Mouse (Mus musculus) stomach, embryonic 14.5 days (tissue): ENCODE results near the gene Ugt1a9. TPM values are rescaled to one million over a fixed set of nuclear protein-coding genes. Genes with fewer than 3 reads are reported as not detected.
"Not testable (repeated sequence)": the region's sequence is repeated elsewhere in the genome, so short reads cannot be mapped to it uniquely, and the experiment has no call there.

ENCODE experiments used
- ATAC-seq: fragments of 200-750 bp; cut with Nextera tagmentation; 2 replicates; pipeline ENCODE4 v1.8.0; 2017; ENCODE audit warnings: low read depth, moderate TSS enrichment; ENCODE audit not compliant: insufficient number of reproducible peaks, insufficient read depth, low FRiP score
- H3K27ac ChIP-seq: fragments of 300-500 bp; sonication (generic); 2 replicates; pipeline ENCODE4 v1.5.1; 2014; ENCODE audit warnings: mild to moderate bottlenecking, low read length, moderate library complexity, mixed read lengths
- H3K27me3 ChIP-seq: fragments of 300-500 bp; sonication (generic); 2 replicates; pipeline ENCODE4 v1.6.1; 2014; ENCODE audit warnings: low read length, control low read depth, mixed read lengths; ENCODE audit not compliant: control insufficient read depth, insufficient read depth
- H3K36me3 ChIP-seq: fragments of 300-500 bp; sonication (generic); 2 replicates; pipeline ENCODE4 v1.6.1; 2014; ENCODE audit warnings: mild to moderate bottlenecking, control low read depth, low read length, moderate library complexity, mixed read lengths; ENCODE audit not compliant: control insufficient read depth, insufficient read depth
- H3K4me1 ChIP-seq: fragments of 300-500 bp; sonication (generic); 2 replicates; pipeline ENCODE4 v1.6.1; 2014; ENCODE audit warnings: low read length, control low read depth, mixed read lengths; ENCODE audit not compliant: control insufficient read depth, insufficient read depth
- H3K4me2 ChIP-seq: fragments of 300-500 bp; sonication (generic); replicated peaks from 2 replicates; pipeline ENCODE4 v1.6.1; 2014; ENCODE audit warnings: low read depth, low read length, control low read depth
- H3K4me3 ChIP-seq: fragments of 300-500 bp; sonication (generic); 2 replicates; pipeline ENCODE4 v1.5.1; 2014; ENCODE audit warnings: low read depth, low read length, control low read depth
- H3K9ac ChIP-seq: fragments of 300-500 bp; sonication (generic); replicated peaks from 2 replicates; pipeline ENCODE4 v1.6.1; 2014; ENCODE audit warnings: low read depth, mild to moderate bottlenecking, control low read depth, low read length, moderate library complexity, mixed read lengths
- H3K9me3 ChIP-seq: fragments of 300-500 bp; sonication (generic); 2 replicates; pipeline ENCODE4 v1.6.1; 2016; ENCODE audit warnings: low read depth, low read length, control low read depth; ENCODE audit not compliant: control insufficient read depth
- WGBS: fragments of 180-500 bp; shearing (Covaris S2); extraction: QIAGEN DNeasy Blood & Tissue Kit; methylation state at CpG from one replicate; pipeline ENCODE4 v1.1.7; 2014; 5-methylcytosine and 5-hydroxymethylcytosine counted together
- polyA plus RNA-seq: library from polyadenylated mRNA; unstranded; fragments of >200 nt; fragmentation: Nextera tagmentation; extraction: Ambion mirVana; gene quantifications from 2 replicates; pipeline ENCODE4 v1.2.1, GENCODE M21; 2014

Gene Ugt1a9
- polyA plus RNA-seq, 1 experiment from 2014 or later = 0.46 TPM

DNA sequence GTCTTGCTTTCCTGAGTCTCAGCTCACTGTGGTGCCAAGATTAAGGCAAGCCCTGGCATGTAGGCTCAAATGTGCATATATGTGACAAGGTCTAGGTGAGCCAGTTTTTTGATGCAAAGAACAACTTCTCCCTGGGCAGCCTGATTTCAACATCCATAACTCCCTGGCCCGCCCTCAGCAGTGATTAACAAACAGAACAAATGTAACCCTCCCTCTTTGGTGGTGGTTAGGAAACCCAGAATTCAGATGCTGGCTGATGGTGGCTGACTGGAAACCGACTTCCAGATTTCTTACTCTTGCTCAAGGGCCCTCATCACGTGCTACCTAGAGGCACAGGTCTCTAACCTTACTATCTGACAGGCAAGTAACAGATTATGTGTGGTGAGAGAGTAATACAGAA is 32.4 kb downstream of the Ugt1a9 start, which contains the start of gene Ugt1a6b:
Gene Ugt1a6b, plus strand, starts transcription at position 234 of the 400 bp plus-strand sequence.
- not testable (repeated sequence) for ATAC-seq

DNA sequence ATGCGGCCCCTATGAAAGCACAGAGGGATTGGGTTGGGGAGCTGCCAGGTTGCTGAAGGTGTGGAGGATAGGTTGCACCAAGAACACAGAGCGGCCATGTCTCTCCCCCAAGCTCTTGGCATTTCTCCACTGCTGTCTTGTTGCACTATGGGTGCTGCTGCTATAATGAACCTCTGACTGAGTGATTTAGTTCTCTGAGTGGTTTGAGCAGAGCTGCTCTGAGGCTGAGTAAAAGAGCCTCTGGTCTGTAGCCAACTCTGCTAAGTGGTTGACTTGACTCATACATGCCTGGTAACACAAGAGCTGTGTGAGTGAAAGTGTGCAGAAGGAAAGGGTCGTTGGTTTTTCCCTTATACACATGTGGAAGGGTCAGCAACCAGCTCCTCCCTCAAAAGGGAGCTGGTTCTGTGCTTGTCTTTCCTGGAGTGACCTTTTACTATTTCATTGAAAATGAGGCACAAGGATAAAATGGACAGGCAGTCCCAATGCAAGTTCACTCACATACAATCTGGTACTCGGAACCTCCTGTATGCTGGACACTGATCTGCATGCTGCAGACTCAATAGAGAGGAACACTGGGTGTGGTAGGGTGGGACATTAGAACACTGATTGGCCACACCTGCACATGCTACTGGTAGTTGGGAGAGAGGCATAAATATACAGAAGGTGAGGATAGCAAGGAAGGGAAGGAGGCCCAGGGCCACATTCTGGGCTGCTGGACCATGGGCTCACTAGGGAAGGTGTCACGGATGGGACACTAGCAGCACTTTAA is 33.3 kb downstream of the Ugt1a9 start:
- H3K9ac ChIP-seq, ATAC-seq, H3K27me3 ChIP-seq, H3K9me3 ChIP-seq, H3K4me2 ChIP-seq, H3K27ac ChIP-seq, H3K4me1 ChIP-seq, H3K36me3 ChIP-seq, H3K4me3 ChIP-seq: not testable (repeated sequence)
- 75% methylated on average over 4 of the region's 5 CpGs for WGBS

More for the DNA sequence above, 32.4 kb downstream of the Ugt1a9 start, which contains the start of gene Ugt1a6b:
- H3K4me3 ChIP-seq, H3K36me3 ChIP-seq, H3K9ac ChIP-seq, H3K4me2 ChIP-seq, H3K27ac ChIP-seq, H3K9me3 ChIP-seq, H3K27me3 ChIP-seq, H3K4me1 ChIP-seq: not testable (repeated sequence)
- WGBS = 60% methylated on average over 3 of the region's 3 CpGs

DNA sequence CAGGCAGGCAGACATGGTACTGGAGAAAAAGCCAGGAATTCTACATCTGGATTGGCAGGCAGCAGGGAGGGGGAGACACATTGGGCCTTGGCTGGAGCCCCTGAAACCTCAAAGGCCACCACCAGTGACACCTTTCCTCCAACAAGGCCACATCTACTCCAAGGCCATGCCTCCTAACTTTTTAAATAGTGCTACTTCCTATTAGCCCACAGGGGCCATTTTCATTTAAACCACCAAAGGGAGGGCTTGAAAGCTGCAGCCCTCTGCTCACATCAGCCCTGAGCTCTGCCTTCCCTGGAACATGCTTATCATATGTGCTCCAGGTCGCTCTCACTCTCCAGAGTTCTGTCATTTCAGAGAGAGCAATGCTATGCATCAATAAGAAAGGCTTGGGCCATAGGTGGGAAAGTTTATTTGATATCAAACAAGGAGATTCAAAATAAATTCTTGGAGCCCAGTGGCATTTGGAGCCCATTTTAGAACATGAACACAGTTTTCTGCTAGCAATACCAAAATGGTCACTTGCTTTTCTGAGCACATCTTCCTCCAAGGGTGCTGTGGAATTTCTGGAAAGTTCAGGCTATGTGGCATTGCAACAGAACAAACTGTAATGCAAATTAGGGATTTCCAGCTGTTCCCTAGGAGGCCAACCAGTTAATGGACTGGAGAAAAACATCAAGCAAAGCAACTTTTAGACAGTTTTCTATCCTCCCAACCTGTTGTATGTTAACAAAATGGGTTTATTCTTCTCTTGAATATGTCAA is 34.2 kb downstream of the Ugt1a9 start:
- H3K27ac ChIP-seq = no peak overlapping the region
- H3K27me3 ChIP-seq = no peaks in the 10 kb centered on the region
- no peak for ATAC-seq
- 71% methylated on average over 1 of the region's 1 CpGs for WGBS
- no peaks in the 10 kb centered on the region for H3K36me3 ChIP-seq
- no peak overlapping the region for H3K4me3 ChIP-seq
- H3K4me1 ChIP-seq = no peaks in the 10 kb centered on the region; the same call in 1 of the 2 replicates
- H3K4me2 ChIP-seq = no peak overlapping the region
- H3K9me3 ChIP-seq = no peaks in the 10 kb centered on the region
- no peak overlapping the region for H3K9ac ChIP-seq

DNA sequence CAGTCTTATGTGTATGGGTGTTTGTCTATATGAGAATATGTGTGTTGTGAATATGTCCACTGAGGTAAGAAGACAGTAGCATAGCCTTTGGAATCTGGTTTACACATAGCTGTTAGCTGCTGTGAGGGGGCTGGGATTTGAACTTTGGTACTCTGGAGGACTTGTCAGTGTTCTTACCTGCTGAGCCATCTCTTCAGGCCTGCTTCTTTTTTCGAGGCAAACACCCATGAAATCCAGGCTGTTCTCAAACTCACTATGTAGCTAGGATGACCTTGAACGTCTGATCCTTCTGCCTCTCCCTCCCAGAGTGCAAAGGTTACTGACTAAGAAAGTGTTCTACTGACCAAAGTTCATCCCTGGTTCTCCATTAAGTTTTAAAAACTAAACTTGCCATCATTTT is 35.1 kb downstream of the Ugt1a9 start:
- H3K4me3 ChIP-seq = no peak overlapping the region
- no peak overlapping the region for H3K27ac ChIP-seq
- H3K27me3 ChIP-seq = no peaks in the 10 kb centered on the region
- no peaks in the 10 kb centered on the region for H3K9me3 ChIP-seq
- H3K4me1 ChIP-seq = no peaks in the 10 kb centered on the region; the same call in 1 of the 2 replicates
- no peaks in the 10 kb centered on the region for H3K36me3 ChIP-seq
- H3K9ac ChIP-seq = no peak overlapping the region
- ATAC-seq = no peak
- WGBS = 47% methylated on average over 2 of the region's 2 CpGs
- no peak overlapping the region for H3K4me2 ChIP-seq

DNA sequence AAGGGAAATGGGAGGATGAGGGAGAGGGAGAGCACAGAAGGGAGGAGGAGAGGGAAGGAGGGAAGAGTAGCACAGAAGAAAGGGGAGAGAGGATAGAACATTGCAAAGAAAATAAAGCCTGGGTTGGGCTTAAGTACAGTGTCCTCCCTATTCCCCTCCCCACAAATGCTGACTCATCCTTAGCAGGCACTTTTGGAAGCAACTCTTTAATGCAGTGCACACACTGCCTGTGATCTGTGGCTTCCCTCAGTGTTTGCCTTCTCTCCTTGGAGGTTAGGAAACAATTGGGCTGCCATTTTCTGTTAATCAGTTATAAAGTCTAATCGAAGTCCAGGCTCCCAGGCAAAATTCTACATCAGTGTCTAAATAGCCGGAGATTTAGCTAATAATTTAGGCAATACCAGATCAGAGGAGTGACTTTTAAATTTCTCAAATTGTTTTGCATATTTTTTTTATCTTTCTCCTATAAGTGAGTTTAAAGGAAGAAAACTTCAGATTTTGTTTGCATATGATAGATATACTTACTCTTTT is 38.5 kb downstream of the Ugt1a9 start:
- not testable (repeated sequence) for H3K4me1 ChIP-seq, H3K9me3 ChIP-seq, H3K4me3 ChIP-seq, H3K36me3 ChIP-seq, H3K27me3 ChIP-seq, H3K4me2 ChIP-seq, H3K9ac ChIP-seq, H3K27ac ChIP-seq
- WGBS = 62% methylated on average over 2 of the region's 2 CpGs
- peak; percentile 75; the same call in 1 of the 2 replicates for ATAC-seq

DNA sequence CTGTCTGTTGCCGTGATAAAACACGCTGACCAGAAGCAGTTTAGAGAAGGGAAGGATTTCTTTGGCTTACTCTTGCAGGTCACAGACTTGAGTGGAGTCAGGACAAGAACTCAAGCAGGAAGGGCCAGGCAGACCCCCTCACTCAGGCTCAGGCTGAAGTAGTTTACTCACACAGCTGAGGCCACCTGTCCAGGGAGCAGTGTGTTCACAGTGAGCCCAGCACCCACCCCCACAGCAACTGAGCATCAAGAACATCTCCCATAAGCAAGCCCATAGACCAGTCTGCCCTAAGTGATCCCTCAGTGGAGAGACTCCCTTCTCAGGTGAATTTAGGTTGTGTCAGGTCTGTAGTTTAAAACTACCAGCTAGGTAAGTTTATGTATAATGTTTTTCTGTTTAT is 39.0 kb downstream of the Ugt1a9 start:
- H3K36me3 ChIP-seq, H3K4me3 ChIP-seq, H3K9me3 ChIP-seq, ATAC-seq, H3K4me2 ChIP-seq, H3K27ac ChIP-seq, H3K4me1 ChIP-seq, H3K27me3 ChIP-seq, H3K9ac ChIP-seq: not testable (repeated sequence)
- WGBS = 36% methylated on average over 2 of the region's 2 CpGs

DNA sequence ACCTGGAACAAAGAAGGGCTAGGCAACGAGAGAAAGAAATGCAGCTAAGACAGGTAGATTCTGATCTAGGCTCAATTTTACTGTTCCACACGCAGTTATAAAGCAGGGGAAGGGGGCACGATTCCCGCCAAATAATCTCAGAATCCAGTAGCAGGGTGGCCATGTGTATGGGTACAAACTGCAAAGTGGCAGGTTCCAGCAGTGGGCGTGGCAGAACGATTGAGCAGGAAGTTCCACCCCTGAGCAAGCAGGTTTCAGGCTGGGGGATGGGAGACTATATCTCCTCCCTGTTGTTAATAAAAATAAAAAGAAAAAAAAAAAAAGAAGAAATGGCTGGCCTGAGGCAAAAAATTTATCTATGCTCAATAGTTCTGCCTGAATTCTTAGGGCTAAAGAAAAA is 42.2 kb downstream of the Ugt1a9 start:
- H3K27ac ChIP-seq, H3K4me3 ChIP-seq, H3K9me3 ChIP-seq, H3K4me1 ChIP-seq, H3K9ac ChIP-seq, H3K36me3 ChIP-seq, ATAC-seq, H3K27me3 ChIP-seq, H3K4me2 ChIP-seq: not testable (repeated sequence)
- 90% methylated on average over 6 of the region's 6 CpGs for WGBS

DNA sequence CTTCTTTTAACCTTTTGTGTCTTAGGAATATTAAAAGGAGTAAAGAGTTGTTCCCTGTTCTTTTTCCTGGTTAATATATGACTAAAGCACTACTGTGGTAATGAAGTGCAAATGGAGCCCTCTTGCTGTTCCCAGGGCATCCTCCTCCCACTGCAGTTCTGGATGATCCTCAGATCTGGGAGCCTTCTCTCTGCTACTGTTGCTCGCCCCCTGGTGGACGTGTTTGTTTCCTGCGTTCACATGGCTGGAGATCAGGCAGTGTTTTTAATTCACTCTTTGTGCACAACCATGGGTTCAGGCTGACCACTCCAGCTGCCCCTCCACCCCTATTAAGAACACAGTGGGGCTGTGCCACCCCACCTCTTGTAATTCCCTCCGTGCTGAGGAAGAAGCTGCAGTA is 50.0 kb downstream of the Ugt1a9 start:
- not testable (repeated sequence) for H3K27ac ChIP-seq
- ATAC-seq = peak; percentile 33; the same call in 1 of the 2 replicates

More for the DNA sequence above, 50.0 kb downstream of the Ugt1a9 start:
- WGBS = 17% methylated on average over 4 of the region's 4 CpGs
- not testable (repeated sequence) for H3K4me1 ChIP-seq, H3K4me3 ChIP-seq, H3K9me3 ChIP-seq, H3K4me2 ChIP-seq, H3K36me3 ChIP-seq, H3K27me3 ChIP-seq, H3K9ac ChIP-seq
